Mouse (Mus musculus) bone marrow macrophage, adult 2 months (primary cell): ENCODE measurements at regions not wholly inside any gene's neighbourhood (a gene's known extent, or its start where the extent isn't known, plus 50 kb on each side); places are given as distances from the start of the nearest gene placed in this dataset.

Source experiments
- H3K27ac ChIP-seq: 2 replicates; pipeline ENCODE4 v1.5.1; 2012; ENCODE audit warnings: low read depth, low read length; ENCODE audit not compliant: insufficient read depth
- H3K4me1 ChIP-seq: 2 replicates; pipeline ENCODE4 v1.6.1; 2012; ENCODE audit warnings: low read length; ENCODE audit not compliant: control insufficient read depth, insufficient read depth
- H3K4me3 ChIP-seq: 2 replicates; pipeline ENCODE4 v1.5.1; 2012; ENCODE audit warnings: mild to moderate bottlenecking, low read length, moderate library complexity; ENCODE audit not compliant: insufficient read depth
- CTCF ChIP-seq: IDR thresholded peaks from 2 replicates; pipeline ENCODE4 v1.5.1; 2012; ENCODE audit warnings: low read depth, mild to moderate bottlenecking, low read length, moderate library complexity
- POLR2A ChIP-seq: IDR thresholded peaks from 2 replicates; pipeline ENCODE4 v1.6.1; 2012; ENCODE audit warnings: mild to moderate bottlenecking, low read depth, low read length, borderline replicate concordance

GRCm38 (mm10) chr10:97423039-97423700 lies 56.2 kb upstream of the Dcn start:
- Histone ChIP-seq H3K4me3 (no peak overlapping the region), H3K27ac (no peak overlapping the region), H3K4me1 (no peaks in the 10 kb centered on the region)
- TF ChIP-seq CTCF (no peak), POLR2A (no peak)
